Mouse (Mus musculus) thymus, adult 2 months (tissue): ENCODE results near the gene Hnrnpul1.

Experiments used
- CTCF ChIP-seq: fragments of 200-500 bp; IDR thresholded peaks from 2 replicates; pipeline ENCODE4 v1.5.1; 2012; ENCODE audit warnings: mild to moderate bottlenecking, control low read depth, low read length, moderate library complexity, borderline replicate concordance; ENCODE audit not compliant: control insufficient read depth, poor library complexity, insufficient read depth; ENCODE audit errors: extremely low read depth
- POLR2A ChIP-seq: fragments of 200-500 bp; IDR thresholded peaks from 2 replicates; pipeline ENCODE4 v1.6.1; 2012; ENCODE audit warnings: mild to moderate bottlenecking, low read length, control low read depth, moderate library complexity; ENCODE audit not compliant: control insufficient read depth, poor library complexity, insufficient read depth; ENCODE audit errors: extremely low read depth

- TF ChIP-seq CTCF (no peak), POLR2A (no peak)
Observed at GRCm38 (mm10) chr7:25780753-25781152, 26.2 kb upstream of the Hnrnpul1 start.
